Mouse (Mus musculus): Measurements from ENCODE around the gene Mcm10.

The Mcm10 gene

DNA sequence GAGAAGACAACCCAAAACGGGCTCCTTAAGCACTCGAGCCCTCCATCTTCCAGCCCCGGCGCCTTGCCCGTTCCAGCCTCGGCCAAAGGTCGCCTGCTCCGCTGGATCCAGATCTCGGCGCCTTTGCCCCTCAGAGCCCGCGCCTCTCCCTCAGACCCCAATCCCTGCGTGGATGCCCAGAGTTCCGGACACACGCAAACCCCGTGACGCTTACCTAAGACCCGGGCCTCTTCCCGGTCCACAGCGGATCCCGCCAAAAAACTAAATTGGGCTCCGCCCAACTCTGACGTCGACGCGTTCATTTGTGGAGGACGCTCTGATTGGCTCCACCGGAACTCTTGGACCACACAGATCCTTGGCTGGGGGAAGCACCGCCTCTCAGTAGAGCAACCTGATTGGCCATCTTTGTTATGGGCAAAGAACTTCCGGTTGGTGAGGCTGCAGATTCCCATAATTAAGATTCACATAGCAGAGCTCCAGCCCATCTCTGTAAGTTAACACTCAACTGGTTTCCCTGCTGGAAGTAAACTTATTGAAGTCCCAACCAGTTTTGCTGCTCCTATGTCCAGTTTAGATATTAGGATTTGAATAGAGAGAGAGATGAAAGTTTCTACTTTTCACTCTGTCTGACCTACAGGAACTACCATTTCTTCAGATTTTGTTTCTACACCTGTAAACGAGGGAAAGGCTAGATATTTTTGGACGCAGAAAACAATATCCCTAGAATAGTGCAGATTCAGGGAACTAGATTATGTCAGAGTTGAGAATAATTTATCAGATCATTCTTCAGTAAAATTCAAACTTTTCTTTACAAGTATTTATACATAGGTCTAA, at the start of gene Mcm10:
Mcm10 (minus strand) TSS at position 301 of the 834 bp plus-strand sequence.
- DNase-seq (ENCODE audit: low spot score in 2 of 2): peak; percentile 85 to 91

DNA sequence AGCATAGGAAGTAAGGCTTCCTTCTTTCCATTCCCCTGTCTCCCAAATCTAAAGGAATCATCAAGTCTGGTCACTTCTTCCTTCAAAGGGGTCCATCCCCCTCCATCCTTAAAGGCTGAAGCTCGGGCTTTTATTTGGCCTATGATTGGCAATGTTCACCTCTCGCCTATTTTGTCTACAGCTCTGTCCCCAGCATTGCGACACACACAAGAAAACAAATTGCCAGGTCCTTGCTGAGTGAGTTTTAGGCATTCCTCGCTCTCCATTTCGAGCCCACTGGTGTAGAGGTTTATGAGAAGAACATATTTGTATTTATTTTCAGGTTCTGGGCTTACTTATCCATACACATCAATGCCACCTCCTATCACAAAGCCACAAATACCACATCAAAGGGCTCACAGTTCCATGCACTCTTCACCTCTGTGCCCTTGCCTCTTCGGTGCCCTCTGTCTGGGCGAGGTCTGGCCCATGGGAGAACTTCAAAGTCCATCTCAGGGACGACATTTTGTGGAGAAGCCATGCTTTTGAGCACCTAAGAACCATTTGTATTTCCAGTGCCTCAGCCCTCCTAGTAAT, 48.6 kb upstream of the Mcm10 start:
- DNase-seq (ENCODE audit: low spot score in 2 of 2): no peak

DNA sequence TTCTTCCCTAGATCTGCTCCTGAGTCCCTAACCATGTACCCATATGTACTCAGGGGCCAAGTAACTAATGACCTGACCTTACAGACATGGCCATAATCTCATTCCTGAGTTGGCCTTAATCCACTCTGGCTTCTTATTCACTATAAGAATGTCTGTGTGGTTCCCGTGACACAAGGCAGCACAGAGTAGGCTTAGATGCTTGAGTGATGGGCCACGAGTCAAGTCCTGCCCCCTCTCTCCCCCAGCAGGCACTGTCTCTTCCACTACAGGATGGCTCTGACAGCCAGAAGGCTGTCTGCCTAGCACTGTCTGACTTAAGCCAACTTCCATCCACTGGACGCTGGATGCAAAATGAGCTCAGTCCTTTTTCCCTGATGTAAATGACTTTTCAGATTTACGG, 47.4 kb upstream of the Mcm10 start:
- no peak for DNase-seq (ENCODE audit: low spot score in 2 of 2)

GRCm38 (mm10) chr2:5058436-5058835, 45.8 kb upstream of the Mcm10 start:
- no peak for DNase-seq (ENCODE audit: low spot score in 2 of 2)

DNA sequence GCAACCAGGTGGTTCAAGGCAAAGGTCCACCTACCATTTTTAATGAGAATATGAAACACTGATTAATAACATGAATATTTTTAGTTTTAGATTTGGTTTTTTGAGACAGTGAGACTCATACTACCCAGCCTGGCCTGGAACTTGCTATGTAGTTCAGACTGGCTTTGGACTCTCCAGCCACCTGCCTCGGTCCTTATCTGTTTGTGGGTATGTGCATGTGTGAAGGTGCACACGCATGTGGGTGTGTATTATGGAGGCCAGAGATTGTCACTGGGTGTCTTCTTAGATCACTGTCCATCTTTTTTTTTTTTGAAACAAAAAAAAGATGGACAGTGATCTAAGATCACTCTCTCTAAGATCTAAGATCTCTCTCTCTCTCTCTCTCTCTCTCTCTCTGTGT, 38.0 kb upstream of the Mcm10 start:
- DNase-seq (ENCODE audit: low spot score in 2 of 2): no peak

DNA sequence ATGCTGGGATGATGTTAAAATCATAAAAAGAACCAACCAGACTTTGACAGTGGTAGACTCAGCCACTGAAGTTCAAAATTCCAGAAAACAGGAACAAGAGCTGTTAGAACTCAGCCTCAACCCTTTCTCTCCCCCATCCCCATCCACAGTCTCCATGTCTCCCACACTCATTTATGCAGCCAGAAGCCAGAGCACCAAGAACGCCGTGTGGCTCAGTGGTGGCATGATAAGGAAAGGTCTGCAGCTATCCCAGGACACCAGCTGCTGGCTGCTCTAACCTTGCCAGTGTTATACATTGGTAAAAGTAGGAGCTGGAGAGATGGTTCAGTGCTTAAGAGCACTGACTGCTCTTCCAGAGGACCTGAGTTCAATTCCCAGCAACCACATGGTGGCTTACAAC, 34.4 kb upstream of the Mcm10 start:
- no peak for DNase-seq (ENCODE audit: low spot score in 2 of 2)

DNA sequence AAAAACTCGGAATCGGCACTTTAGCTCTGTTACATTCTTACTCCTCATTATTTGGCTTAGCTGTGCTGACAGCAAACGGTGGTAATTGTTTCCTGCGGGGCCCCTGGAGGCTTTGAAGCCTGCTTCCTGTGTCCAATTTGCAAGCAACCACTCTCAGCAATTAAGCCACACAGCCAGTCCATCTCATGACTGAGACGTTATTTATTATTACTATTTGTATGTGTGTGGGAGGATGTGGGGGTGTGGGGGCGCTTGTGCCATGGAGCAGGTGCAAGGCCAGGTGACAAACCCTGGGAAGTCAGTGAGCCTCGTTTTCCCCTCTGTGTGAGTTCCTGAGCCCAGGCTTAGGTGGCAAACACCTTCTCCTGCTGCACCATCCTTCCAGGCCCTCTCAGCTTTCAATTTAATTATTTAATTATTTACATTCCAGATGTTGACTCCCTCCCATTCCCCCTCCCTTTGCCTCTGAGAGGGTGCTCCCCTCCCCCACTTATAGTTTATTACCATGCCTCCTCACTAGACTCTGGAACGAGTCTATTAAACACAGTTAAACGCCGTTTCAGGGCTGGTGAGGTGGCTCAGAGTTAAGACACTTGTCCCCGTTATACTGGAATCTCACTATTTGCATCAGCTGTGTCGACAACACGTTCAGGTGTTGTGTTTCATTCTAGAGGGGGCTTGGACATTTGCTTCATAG, 32.8 kb upstream of the Mcm10 start:
- DNase-seq (ENCODE audit: low spot score in 2 of 2): no peak

- DNase-seq (ENCODE audit: low spot score in 2 of 2): no peak
Observed at GRCm38 (mm10) chr2:5044321-5044720, 31.7 kb upstream of the Mcm10 start.

DNA sequence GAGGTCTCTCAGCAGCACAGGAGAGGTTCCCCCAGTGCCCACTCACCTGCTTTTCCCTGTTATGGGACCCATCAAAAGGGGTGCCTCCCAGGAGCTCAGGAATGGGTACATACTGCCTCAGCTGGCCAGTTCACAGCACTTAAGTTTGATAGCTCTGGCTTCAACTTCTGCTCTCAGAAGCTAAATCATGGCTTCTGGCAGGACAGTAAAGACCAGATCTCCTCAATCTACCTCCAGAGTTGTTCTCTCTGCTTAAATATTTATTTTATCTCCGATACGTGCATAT, 30.8 kb upstream of the Mcm10 start:
- DNase-seq (ENCODE audit: low spot score in 2 of 2): no peak

GRCm38 (mm10) chr2:5042616-5043475, 30.3 kb upstream of the Mcm10 start:
- DNase-seq (ENCODE audit: low spot score in 2 of 2): no peak

DNA sequence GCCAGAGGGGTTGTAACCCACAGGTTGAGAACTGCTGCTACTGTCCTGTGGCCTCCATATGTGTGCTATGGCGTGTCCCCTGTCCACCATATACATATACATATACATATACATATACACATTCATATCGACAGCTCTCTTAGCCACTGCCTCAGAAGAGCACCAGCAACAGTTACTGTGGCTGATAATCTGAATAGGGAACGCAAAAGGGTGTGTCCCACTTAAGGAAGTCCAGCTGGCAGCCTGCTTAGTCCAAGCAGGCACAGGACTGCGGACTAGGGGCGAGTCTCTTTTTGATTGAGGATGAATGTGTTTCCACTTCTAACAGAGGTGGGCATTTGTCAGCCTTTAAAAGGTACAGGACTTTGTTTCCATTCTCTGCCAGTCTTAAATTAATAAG, 29.3 kb upstream of the Mcm10 start:
- no peak for DNase-seq (ENCODE audit: low spot score in 2 of 2)

DNA sequence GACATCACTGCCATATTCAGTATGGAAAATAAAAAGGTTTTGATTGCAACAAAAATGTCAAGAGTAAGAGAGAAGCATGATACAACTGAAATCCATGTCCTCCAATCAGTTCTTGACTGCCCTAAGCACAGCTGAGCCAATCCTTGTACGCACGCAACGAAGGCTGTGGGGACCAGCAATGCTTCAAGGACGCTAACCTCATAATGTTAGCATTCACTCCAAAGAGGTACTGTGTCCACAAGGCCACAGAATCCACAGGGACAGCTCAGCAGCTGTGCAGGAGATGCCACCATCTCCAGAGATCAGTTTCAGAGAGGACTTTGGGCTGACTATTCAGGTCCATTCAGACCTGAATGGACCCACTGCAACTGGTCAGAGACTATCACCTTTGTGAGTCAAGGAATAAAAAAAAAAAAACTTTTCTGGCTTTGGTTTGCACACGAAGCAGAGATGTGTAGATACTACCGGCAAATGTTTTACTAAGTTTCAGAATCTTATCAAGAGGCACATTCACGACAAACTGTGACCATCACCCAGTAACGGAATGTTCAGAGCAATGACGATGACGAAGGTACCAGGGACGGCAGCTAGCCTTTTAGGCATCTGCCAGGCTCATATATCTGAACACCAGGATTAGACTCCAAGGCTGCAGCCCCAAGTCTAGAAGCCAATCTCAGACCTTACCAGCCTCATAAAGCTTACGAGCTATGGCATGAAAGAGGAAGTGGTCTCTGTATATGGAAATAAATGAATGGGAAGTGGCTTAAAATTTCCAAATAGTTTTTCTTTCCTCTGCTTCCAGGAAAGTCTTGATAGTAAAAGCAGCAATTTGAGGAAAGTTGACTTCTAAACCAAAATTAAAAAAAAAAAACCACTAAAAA, 27.9 kb upstream of the Mcm10 start:
- DNase-seq (ENCODE audit: low spot score in 2 of 2): no peak

DNA sequence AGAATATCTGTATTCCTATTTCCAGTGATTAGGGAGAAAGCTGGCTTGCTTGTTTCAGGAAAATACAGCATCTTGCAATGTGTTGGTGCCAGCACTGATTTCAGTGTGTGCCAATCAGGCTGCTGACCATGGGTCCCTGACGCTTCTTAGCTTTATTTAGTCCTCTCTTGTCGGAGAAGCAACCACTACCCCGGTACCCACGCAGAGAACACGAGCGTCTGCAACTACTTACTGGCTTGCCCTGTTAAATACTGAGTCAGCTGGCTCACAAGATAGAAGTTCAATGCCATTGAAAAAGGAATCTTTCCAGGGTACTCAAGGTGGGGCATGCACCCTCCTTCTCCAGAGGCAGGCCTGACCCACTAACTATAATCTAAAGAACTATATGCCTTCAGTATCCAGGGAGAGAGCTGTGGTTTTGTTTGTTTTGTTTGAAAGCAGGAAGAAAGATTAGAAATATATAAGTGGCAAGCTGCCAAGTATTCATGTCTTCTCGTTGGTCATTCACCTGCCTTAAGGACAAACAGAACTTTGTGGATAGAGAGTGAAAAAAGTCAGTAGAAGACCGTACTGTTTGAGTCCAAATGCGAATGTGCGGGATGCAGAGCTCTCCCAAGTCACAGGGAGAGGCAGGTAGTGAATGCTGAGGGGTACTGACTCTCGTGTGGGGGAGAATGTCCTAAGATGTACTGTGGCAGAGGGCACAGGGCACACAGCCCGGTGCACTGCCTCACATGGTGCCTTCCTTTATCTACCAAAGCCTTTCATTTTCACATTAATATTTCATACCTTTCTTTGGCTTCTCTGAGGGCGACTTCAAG, 27.0 kb upstream of the Mcm10 start:
- no peak for DNase-seq (ENCODE audit: low spot score in 2 of 2)

DNA sequence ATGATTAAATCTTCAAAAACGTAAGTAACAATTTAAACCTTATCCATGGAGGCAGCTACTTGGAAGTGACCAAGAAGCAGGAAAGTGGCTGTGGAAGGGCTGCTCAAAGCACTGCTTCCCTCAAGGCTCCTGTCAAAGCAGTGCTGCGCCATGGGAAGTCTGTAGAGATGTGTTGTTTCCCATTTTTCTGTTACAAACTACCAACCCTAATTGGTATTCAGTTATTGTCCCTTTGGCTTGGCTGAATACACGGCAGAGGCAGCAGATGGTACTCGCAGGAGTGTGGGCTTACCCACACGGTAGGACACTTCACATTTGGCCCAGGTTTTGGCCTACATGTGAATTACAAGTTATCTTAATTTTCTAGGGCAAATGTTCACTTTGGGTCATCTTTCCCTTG, 25.7 kb upstream of the Mcm10 start:
- DNase-seq (ENCODE audit: low spot score in 2 of 2): no peak

GRCm38 (mm10) chr2:5037390-5037789, 24.8 kb upstream of the Mcm10 start:
- no peak for DNase-seq (ENCODE audit: low spot score in 2 of 2)

DNA sequence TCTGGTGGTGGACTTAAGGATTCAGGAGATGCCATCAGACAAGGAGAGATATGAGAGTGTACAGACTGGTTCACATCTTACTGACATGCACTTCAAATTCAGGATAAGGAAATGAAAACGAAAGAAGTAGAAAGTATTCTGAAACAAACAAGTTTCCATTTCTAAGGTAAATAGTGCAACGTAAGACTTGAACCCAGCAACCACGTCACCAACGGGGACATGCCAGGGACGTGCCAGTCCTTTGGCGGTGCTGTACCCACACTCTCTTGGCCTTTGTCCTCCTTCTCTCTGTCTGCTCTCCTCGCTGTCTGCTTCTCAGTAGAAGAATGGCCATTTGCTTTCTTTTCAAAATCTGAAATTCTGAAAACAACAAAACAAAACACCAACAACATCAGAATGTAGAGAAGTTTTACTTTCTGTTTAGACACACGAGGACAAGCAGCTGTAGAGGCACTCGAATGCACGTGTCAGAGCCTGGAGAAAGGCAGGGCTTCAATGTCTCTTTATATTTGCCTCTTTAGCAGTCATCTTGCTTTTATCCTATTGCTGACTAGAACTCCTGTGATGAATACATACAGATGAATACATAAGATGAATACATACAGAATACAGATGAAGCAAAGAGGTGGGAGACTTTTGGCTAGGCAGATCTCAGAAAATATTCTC, 24.0 kb upstream of the Mcm10 start:
- no peak for DNase-seq (ENCODE audit: low spot score in 2 of 2)

DNA sequence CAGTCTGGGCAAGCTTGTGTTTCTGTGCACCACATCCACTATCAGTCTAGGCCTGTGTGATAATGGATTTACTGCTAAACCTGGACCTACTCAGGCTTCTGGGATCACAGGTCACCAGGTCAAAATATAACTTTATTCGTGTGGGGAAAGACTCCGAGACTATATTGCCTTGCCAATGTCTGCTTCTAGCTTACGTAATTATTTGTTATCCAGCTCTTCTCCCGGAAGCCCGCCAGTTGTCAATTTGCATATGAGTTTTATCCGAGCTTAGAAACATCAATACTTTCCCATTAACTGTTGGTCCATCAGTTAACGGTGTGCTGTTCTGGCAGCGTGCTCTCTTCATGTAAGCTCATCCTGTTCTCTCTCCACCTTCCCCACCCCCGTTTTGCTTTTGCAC, 22.6 kb upstream of the Mcm10 start:
- DNase-seq (ENCODE audit: low spot score in 2 of 2): no peak

GRCm38 (mm10) chr2:5034801-5035200, 22.2 kb upstream of the Mcm10 start:
- DNase-seq (ENCODE audit: low spot score in 2 of 2): no peak

DNA sequence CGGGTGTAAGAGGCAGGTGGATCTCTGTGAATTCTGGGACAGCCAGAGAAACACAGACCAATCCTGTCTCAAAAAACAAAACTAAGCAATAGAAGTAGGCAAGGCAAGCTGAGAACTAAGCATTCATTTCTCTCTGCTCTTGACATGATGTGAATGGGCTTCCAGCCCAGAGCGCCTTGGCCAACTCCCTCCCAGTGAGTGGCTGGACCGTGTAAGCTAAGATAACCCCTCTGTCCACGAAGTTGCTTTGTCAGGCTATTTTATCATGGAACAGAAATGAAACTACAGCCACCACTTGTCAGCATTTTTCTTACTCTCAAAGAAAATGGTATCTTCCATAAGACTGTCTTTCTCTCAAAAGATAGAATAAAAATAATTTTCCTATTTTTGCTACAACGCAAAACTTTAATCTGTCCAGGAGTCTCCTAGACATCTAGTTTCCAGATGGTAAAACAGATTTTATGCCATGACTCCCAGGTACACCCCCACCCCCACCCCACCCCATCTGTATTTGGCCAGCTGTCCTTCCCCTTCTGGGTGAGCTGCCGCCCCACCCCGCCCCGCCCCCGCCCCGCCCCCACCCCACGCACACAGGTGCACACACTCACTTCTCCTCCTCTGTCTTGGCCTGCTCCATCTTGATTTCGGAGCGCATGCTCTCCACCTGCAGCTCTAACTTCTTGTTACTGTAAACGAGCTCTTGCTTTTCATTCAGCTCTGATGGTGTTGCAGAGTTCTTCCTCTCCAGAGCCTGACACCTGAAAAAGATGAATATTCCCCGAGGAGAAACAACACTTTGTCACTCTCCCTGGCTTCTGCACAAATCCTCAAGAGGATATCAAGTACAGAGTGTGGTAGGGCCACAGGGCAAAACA, 21.2 kb upstream of the Mcm10 start:
- no peak for DNase-seq (ENCODE audit: low spot score in 2 of 2)
